Mouse (Mus musculus) E14TG2a.4 (cell line): Measurements from ENCODE around the gene Gm20388.

Source experiments
- CTCF ChIP-seq: conservative IDR thresholded peaks from 2 replicates; pipeline ENCODE4 v1.5.1; 2014; ENCODE audit warnings: low read length
- NANOG ChIP-seq: IDR thresholded peaks from 2 replicates; pipeline ENCODE4 v1.6.1; 2014; ENCODE audit warnings: borderline replicate concordance, low read length, mixed read lengths

DNA sequence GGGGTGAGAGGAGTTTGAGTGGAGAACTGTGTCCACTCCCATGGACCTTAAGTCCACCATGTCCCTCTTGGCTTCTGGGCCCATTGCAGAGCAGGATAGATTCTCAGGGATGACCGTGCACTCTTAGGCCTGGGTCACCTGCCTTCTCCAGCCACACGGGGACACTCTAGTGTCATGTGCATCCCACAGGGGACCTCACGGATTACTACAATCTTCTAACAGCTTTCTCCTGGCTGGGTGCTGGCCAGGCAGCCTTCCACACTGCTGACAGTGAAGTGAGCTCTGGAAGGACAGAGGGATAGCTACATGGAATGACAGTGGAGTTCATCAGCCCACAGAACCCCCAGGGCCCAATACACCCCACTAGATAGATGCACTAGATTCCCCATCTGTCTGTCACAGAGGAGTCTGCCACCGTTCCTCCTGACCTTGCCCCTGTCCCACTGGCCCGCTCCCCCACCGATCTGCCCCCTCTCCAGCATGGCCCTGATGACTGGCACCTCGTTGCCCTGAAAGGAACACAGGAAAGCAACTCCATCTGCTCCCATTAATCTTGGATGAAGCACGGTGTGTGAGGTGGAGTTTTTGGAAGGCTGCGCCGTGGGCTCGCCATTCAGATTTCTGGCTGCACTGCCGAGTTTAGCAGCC lies 2287.9 kb downstream of the Gm20388 start:
- no peak for TF ChIP-seq CTCF
- no peak for TF ChIP-seq NANOG
